Mouse (Mus musculus): Measurements from ENCODE around the gene Pole3. TPM values are rescaled to one million over a fixed set of nuclear protein-coding genes. Genes with fewer than 3 reads are reported as not detected.

The Pole3 gene
- 32.1 and 43.7 TPM in 2 replicates for total RNA-seq (2012; rRNA removed)
- total RNA-seq (2014; rRNA removed) = 69.8 and 74.6 TPM in 2 replicates
- polyA plus RNA-seq (2012; ENCODE audit: insufficient read length, low read depth) = 87.5 and 98.9 TPM in 2 replicates

DNA sequence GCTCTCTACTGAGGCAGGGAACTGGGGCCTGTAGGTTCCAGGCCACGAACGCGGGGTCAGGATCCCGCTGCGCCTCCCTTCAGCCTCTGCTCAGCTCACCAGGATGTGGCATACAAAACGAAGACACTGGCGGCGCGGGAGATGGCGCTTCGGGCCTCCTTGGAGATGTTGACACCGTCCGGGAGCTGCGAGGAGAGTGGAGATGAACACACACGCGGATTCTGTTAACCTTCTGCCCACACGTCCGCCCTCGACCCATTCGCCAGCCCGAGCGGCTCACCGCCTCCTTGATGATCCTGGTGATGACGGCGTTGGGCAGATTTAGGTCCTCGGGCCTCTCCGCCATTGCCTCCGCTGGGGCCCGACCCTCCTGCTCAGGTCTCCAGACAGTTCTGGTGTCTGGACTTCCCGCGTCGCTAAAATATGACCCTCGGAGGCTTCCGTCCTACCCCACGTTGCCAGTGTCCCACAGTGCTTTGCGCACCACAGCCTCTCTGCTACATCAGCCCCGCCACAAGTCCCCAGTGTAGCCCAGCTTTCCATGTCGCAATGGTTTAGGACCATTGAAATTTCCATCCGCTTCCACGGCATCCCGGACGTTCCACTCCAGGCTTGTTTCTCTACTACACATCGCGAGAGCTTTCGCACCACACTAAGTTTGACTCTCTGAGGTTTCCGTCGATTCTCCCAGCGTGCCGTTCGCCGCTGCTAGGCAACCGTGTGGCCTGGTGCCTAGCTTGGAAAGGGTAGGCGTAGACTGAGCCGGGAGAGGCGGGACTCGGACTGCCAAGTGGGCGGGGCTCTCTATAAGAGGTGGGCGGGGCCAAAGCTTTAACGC, at the start of gene Pole3, which contains the start of gene 4933430I17Rik:
TSS of gene Pole3 (minus strand) at position 418 of the 838 bp plus-strand sequence.
TSS of gene 4933430I17Rik (plus strand) at position 719 of the 838 bp plus-strand sequence.
- peak; percentile 35; the same call in 1 of the 2 replicates for TF ChIP-seq MEF2A (IDR thresholded peaks at IDR 0.05; ENCODE audit: borderline replicate concordance, low read depth, low read length)
- no peak for TF ChIP-seq CTCF (conservative IDR thresholded peaks at IDR 0.05 in 1 of 2, IDR thresholded peaks at IDR 0.05 in 1 of 2; ENCODE audit: low read depth in 2 of 2, low read length in 2 of 2)
- no peak for TF ChIP-seq SMC3 (IDR thresholded peaks at IDR 0.05; ENCODE audit: low read depth, low read length)
- peak; percentile 91; the same call in 1 of the 2 replicates for TF ChIP-seq KAT2A (IDR thresholded peaks at IDR 0.05; ENCODE audit: insufficient replicate concordance, low read length)
- no peak for TF ChIP-seq ETS1 (conservative IDR thresholded peaks at IDR 0.05; ENCODE audit: low read depth, low read length)
- TF ChIP-seq BHLHE40 (IDR thresholded peaks at IDR 0.05; ENCODE audit: low read depth, low read length) = no peak
- TF ChIP-seq CHD2 (IDR thresholded peaks at IDR 0.05; ENCODE audit: low read length) = peak; percentile 89
- TF ChIP-seq EP300 (IDR thresholded peaks at IDR 0.05; ENCODE audit: low read length) = no peak
- no peak for TF ChIP-seq JUND (conservative IDR thresholded peaks at IDR 0.05; ENCODE audit: low read depth, low read length)
- TF ChIP-seq ELF1 (IDR thresholded peaks at IDR 0.05; ENCODE audit: low read depth, low read length) = peak; percentile 82
- TF ChIP-seq MAX (IDR thresholded peaks at IDR 0.05; ENCODE audit: low read length) = peak; percentile 84; the same call in 1 of the 2 replicates
- peak; percentile 94 for TF ChIP-seq HCFC1 (IDR thresholded peaks at IDR 0.05; ENCODE audit: low read depth, low read length)
- TF ChIP-seq POLR2AphosphoS2 (IDR thresholded peaks at IDR 0.05; ENCODE audit: low read depth, low read length) = no peak
- peak; percentile 80; the same call in 1 of the 2 replicates for TF ChIP-seq E2F4 (IDR thresholded peaks at IDR 0.05; ENCODE audit: insufficient replicate concordance, low read depth, low read length)
- no peak; the same call in 1 of the 2 replicates for TF ChIP-seq GABPA (IDR thresholded peaks at IDR 0.05; ENCODE audit: insufficient replicate concordance, low read depth, low read length)
- peak; percentile 18; the same call in 1 of the 2 replicates for TF ChIP-seq TCF12 (IDR thresholded peaks at IDR 0.05; ENCODE audit: low read depth, low read length)
- no peak for TF ChIP-seq ZMIZ1 (IDR thresholded peaks at IDR 0.05; ENCODE audit: low read depth, low read length)
- no peak for TF ChIP-seq TBP (conservative IDR thresholded peaks at IDR 0.05; ENCODE audit: low read depth, low read length)
- TF ChIP-seq RAD21 (IDR thresholded peaks at IDR 0.05; ENCODE audit: low read depth, low read length) = no peak
- no peak for TF ChIP-seq JUN (IDR thresholded peaks at IDR 0.05; ENCODE audit: insufficient read depth, low read depth, low read length)
- no peak for TF ChIP-seq RCOR1 (conservative IDR thresholded peaks at IDR 0.05; ENCODE audit: low read depth, low read length)
- TF ChIP-seq NELFE (IDR thresholded peaks at IDR 0.05; ENCODE audit: low read depth, low read length) = peak; percentile 68; the same call in 1 of the 2 replicates
- no peak for TF ChIP-seq MAZ (IDR thresholded peaks at IDR 0.05; ENCODE audit: low read depth, low read length)
- no peak for TF ChIP-seq USF2 (conservative IDR thresholded peaks at IDR 0.05; ENCODE audit: low read depth, low read length)
- TF ChIP-seq MXI1 (IDR thresholded peaks at IDR 0.05; ENCODE audit: low read depth, low read length) = peak; percentile 69
- no peak for TF ChIP-seq ZNF384 (IDR thresholded peaks at IDR 0.05; ENCODE audit: low read depth, low read length)
- TF ChIP-seq PAX5 (IDR thresholded peaks at IDR 0.05; ENCODE audit: low read length) = no peak
- TF ChIP-seq MYC (IDR thresholded peaks at IDR 0.05; ENCODE audit: low read depth, low read length) = peak; percentile 84; the same call in 1 of the 2 replicates
- peak; percentile 62 for TF ChIP-seq POLR2A (IDR thresholded peaks at IDR 0.05; ENCODE audit: low read depth, low read length)
- no peak for TF ChIP-seq CHD1 (IDR thresholded peaks at IDR 0.05; ENCODE audit: low read depth, low read length)
- no peak for TF ChIP-seq UBTF (IDR thresholded peaks at IDR 0.05; ENCODE audit: low read depth, low read length)
- no peak for TF ChIP-seq ZC3H11A (IDR thresholded peaks at IDR 0.05; ENCODE audit: low read depth, low read length)
- peak; percentile 91; the same call in 1 of the 2 replicates for TF ChIP-seq SIN3A (IDR thresholded peaks at IDR 0.05; ENCODE audit: low read length)
- TF ChIP-seq IRF4 (IDR thresholded peaks at IDR 0.05; ENCODE audit: low read depth, low read length) = peak; percentile 28; the same call in 1 of the 2 replicates
- 0 out of 2 replicates have a peak, but pooled peaks have one; percentile 2 for TF ChIP-seq NRF1 (IDR thresholded peaks at IDR 0.05; ENCODE audit: low read depth, low read length)
- H3K4me1 ChIP-seq (ENCODE audit: control insufficient read depth in 1 of 2, insufficient read depth in 2 of 2) = peaks cover 10 to 32% of the 10 kb centered on the region in 2 experiments
- peaks cover 4 to 19% of the 10 kb centered on the region in 2 experiments for H3K36me3 ChIP-seq (replicated peaks in 1 of 2; ENCODE audit: control insufficient read depth in 1 of 2, insufficient read depth in 1 of 2, low read length in 1 of 2)
- H3K4me3 ChIP-seq (replicated peaks in 1 of 3; ENCODE audit: low read depth in 2 of 3, low read length in 2 of 3, poor library complexity in 1 of 3) = peak within 1 kb of the TSS; percentile 84 to 92 (median 85)
- peak; percentile 98 for DNase-seq (ENCODE audit: extremely low read depth)
- peak within 1 kb of the TSS; percentile 81 for H3K4me2 ChIP-seq (ENCODE audit: insufficient read depth, low read depth, poor library complexity, severe bottlenecking)
- dilution Hi-C loops (cut with MboI; ENCODE audit: extremely low pct_ligation_motif_present, extremely low pct_unique_long_range_greater_than_20kb, low sequenced_read_pairs) (no loop called here), in situ Hi-C loops (cut with MboI; ENCODE audit: low pct_ligation_motif_present, low pct_unique_long_range_greater_than_20kb, low sequenced_read_pairs) (no loop called here)
- peak within 1 kb of the TSS; percentile 86 for H3K9ac ChIP-seq (ENCODE audit: insufficient read depth, low read depth)
- peaks cover 5% of the 10 kb centered on the region for H3K79me2 ChIP-seq (replicated peaks; ENCODE audit: control insufficient read depth, extremely low read depth, insufficient read depth, poor library complexity, severe bottlenecking)
- H3K27ac ChIP-seq (ENCODE audit: insufficient read depth, low read depth) = peak within 1 kb of the TSS; percentile 82
- H3K9me3 ChIP-seq (replicated peaks; ENCODE audit: low read length) = no peaks in the 10 kb centered on the region
- peaks cover 25% of the 10 kb centered on the region for H3K27me3 ChIP-seq (replicated peaks)
